Mouse (Mus musculus) right cerebral cortex, postnatal 36 days (tissue): Measurements from ENCODE around the gene Dnajc1.

Experiments
- DNase-seq, 2 experiments: peaks; one replicate each; pipeline ENCODE4 v3.0.0; 2022; ENCODE audit warnings: low spot score in 2 of 2, mixed read lengths in 1 of 2

Gene Dnajc1

DNA sequence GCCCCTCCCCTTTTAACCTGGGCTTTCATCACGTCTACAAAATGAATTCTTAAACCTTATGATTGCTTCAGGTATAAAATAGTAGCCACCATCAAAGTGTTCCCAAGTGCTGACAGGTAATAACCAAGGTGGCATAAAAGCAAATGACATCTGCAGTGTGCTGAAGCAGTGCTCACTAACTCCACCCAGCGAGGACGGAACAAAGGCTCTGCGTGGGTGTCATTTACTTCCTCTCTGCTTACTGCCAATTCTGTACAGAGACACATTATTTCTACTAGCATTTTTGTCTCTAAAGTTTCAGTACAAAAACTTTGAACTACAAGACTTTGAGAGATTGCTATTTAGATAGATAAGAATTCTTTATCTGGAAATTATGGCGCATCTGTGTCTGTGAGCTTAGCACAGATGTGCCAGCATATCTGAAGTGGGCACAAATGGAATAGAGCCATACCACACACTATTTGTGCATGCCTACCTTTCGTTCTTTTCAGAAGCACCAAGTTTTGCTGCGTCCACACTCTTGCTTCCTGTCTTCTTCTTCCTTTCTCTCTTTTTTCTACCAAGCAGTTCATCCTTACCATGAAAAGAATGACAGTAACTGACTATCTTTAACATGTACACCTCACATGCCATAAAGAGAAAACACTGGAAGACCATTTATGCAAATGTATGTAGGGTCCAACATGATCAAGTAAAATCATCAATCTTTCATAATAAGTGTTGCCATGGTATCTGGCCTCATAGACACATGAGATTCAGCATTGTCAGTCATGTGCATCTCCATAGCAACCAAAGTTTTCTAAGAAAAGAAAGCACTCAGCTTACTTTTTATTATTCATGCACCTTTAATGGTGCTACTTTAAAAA lies 85.0 kb downstream of the Dnajc1 start:
- no peak for DNase-seq

- no peak for DNase-seq
Observed at GRCm38 (mm10) chr2:18300949-18301348, 91.7 kb downstream of the Dnajc1 start.

GRCm38 (mm10) chr2:18285175-18285574 lies 107.5 kb downstream of the Dnajc1 start:
- no peak for DNase-seq

DNA sequence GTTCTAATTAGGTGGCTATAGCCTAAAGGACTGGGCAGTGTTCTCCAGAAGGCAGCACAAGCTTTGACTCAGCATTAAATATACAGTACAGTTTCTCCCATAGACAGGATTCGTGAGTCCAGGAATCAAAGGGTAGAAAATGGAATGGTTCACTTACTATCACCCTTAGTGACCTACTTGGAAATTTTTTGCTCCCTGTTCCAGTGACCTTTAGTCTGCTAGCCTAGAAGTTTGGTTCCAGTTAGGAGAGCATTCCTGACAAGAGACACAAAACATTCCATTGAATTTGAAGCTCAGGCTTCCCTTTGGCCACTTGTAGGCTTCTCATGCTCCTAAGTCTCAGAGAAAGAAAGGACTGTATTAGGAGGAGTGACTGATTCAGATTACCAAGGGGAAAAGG lies 126.9 kb downstream of the Dnajc1 start:
- no peak for DNase-seq

GRCm38 (mm10) chr2:18264579-18264978 lies 128.1 kb downstream of the Dnajc1 start:
- DNase-seq = no peak

GRCm38 (mm10) chr2:18262298-18262697 lies 130.3 kb downstream of the Dnajc1 start:
- no peak for DNase-seq

DNA sequence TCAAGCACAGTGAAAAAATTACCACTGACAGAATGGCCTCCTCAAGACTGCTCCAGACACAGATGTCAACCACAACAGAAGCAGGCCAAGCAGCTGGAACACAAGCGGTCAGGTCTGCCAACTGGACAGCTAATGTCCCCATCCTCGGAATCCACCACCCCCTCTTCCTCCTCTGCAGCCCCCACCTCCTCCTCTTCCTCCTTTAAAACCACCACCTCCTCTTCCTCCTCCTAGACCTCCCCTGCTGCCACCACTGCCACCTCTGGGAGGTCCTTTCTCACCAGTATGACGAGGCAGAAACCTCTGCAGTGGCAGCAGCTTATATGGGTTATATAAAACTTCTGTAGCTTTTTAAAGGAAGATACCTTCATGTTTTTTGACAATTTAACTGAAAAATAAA lies 143.4 kb downstream of the Dnajc1 start:
- no peak for DNase-seq

- no peak for DNase-seq
Observed at GRCm38 (mm10) chr2:18235524-18235923, 157.1 kb downstream of the Dnajc1 start.

GRCm38 (mm10) chr2:18232883-18233567 lies 159.6 kb downstream of the Dnajc1 start:
- no peak for DNase-seq

DNA sequence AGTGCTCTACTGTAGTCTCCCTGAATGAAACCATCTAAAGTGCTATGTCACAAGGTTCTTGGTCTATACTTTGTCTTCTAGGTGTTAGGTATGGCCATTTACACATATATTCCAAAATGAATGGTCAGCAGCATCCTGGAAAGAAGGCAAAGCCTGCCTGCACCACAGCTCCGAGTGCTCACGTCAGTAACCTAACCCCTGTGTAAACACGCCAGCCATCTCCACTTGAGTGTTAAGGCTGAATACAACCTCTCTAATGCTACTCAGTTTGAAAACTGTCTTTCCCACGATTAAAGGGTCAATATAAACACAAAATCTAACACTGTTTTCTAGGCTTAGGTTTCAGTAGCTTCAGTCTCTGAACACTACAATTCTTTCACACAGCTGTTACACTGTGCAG lies 161.5 kb downstream of the Dnajc1 start:
- DNase-seq = no peak

DNA sequence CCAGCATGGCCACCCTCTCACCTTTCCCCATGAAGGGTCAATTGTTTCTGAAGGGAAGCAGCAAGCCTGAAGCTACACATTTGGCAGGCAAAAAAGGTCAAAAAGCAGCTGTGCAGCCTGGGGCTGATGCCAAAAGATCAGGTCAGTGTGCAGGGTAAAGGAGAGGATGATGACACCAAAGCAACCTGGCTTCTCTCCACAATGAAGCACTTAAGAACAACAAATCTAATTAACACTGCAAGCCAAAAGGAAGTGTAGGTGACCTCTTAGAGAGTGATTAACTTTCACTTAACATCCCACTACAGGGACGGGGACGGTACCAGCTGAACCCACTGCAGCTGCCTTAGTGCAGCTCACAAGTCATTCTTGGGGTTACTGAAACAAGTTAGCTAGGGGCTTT lies 163.4 kb downstream of the Dnajc1 start:
- DNase-seq = no peak

DNA sequence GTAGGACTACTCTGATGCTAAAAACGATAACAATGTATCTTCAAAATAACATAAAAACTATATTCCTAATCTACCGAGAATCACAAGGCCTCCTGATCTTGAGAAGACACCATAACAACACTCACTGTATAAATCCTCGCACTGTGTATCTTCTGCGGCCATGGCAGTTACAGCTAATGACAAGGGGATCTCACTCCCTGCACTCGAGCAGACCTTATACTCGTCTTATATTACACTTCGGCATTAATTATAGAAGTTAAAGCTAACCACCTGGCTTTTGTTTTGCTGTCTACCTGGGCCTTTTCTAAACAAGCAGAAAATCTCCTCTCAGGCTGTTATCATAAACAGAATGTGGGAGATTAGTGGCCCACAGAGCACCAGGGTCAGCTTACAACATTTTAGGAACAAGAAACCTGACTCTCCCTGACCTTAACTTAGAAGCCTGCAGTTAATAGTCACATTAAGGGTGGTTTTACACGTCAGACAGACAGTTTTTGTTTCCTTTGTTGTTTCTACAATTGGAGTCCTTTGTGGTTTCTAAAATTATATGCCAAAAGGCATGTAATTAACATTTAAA lies 164.1 kb downstream of the Dnajc1 start:
- no peak for DNase-seq

DNA sequence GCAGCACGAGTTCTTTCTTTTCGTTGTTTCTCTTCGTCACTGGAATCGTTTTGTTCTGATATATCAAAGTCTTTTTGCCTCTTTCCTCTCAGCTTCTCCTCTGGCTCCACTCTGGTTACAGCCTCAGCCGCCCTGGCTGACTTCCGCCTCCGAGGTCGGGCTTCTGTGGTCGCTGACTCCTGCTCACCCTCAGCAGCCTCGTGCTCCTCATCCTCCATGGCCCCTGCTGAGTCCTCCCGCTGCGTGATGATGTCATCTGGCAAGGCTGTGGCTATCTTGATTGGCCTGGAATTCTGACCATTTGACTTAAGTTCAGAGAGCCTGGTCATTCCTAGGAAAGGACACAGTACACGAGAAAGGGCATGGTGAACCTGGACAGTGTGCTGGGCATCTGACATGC lies 173.1 kb downstream of the Dnajc1 start:
- DNase-seq = no peak

DNA sequence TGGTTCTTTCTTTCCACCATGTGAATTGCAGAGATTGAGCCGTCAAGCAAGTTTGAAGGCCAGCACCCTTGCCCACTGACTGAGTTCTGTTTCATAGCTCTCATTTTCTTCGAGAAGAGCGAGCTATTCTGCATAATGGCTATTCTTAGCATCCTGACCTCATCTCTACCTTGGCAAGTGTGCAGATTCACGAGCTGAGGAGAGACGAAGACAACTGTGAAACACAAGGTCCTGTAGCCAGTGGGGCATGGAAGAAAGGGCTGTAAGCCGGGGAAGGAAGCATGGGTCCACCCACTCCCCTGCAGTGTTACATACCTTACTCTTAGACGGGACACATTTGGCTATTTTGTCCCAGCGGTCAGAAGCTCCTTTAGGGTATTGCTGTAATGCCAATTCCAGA lies 173.5 kb downstream of the Dnajc1 start:
- DNase-seq = no peak

- DNase-seq = no peak
Observed at GRCm38 (mm10) chr2:18218500-18218899, 174.1 kb downstream of the Dnajc1 start.

DNA sequence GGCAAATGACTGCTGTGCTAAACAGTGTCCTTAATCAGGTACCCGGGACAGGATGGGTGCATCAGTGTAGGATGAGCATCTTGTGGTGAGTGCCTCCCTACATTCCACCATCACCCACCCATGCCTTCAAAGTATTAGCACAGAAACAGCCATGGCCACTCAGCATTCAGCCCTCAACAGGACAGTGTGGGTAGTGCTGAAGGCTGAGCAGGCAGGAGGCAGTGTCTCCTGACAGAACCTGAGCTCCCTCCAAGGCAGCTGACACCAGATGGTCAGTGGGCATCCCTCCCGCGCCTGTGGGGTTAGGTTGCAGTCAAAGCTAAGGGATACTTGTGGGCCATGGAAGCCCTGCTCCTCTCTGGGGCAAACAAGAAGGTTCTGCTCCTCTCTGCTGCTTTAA lies 174.8 kb downstream of the Dnajc1 start:
- DNase-seq = peak in 1 of 2 experiments; percentile 29

DNA sequence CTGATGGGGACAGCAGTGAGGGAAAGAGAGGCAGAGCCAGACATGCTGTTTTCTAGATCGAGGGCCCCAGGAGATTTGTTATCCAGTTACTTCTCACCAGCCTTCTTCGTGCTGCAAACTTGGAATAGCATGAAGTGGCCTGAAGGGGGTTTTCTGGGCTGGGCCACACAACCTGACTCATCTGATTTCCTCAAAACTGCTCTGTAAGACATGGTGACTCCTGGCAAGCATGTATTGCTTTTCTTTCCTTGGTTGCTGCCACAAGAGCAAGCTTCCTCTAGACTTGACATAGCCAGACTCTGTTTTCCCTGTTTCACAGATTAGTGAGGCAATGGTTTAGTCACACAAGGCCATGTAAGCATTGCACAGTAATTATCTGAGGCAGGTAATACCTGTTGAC lies 178.6 kb downstream of the Dnajc1 start:
- DNase-seq = no peak

GRCm38 (mm10) chr2:18209948-18210347 lies 182.7 kb downstream of the Dnajc1 start:
- no peak for DNase-seq

DNA sequence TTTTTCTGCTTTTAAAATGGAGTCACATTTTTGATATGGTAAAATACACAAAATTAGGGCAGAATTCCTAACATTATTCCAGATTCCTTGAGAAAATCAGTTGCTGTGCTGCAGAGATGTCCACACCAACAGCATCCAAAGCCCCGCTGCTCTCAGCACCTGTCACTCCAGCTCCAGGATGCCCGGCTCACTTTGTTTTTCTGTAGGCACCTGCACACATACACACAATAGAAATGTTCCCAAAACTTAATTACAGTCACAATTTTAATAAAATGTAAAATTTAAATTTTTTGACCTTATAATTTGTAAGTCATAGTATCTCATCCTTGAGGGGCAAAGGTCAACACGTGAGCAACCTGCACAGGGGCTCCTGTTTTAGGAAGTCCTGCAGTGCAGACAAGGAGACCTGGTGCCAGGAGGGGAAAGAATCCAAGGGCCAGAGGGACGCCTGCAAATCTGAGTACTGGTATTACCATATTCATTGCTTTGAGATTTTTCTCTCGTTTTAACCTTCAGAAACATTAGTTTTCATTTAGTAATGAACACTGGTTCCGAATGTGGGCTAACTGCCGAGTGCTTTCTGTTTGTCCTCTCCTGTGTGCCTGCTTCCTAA lies 183.3 kb downstream of the Dnajc1 start:
- no peak for DNase-seq

DNA sequence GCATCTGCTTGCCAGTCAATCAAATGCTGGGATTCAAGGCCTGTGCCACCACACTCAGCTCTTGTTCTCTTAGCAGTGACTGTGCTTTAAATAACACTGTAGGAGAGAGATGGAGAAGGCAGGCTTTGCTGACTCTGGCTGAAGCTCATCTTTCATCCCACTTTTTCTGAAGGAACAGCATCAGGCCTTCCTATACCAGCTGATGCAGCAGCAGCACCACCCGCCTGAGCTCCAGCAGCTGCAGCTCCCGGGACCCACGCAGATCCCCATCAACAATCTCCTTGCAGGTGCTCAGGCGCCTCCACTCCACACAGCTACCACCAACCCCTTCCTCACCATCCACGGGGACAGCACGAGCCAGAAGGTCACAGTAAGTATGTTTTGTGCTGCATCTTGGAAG lies 184.1 kb downstream of the Dnajc1 start:
- DNase-seq = peak; percentile 70 to 78

DNA sequence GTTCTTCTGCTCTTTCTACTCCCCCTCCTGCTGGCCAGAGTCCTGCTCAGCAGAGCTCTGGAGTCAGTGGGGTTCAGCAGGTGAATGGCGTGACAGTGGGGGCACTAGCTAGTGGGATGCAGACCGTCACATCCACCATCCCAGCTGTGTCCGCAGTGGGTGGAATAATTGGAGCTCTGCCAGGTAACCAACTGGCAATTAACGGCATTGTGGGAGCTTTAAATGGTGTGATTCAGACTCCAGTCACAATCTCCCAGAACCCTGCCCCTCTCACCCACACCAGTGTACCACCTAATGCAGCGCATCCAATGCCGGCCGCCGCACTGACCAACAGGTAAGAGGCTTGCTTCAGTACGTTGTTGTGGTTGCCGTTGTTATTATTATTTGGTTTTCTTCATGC lies 185.8 kb downstream of the Dnajc1 start:
- DNase-seq = no peak

- no peak for DNase-seq
Observed at GRCm38 (mm10) chr2:18205118-18205517, 187.5 kb downstream of the Dnajc1 start.
